Mouse (Mus musculus) hematopoietic stem cell, adult 5-6 weeks (primary cell): ENCODE measurements around the gene Gm5072. TPM values are rescaled to one million over a fixed set of nuclear protein-coding genes. Genes with fewer than 3 reads are reported as not detected.
"Not testable (repeated sequence)": the region's sequence is repeated elsewhere in the genome, so short reads cannot be mapped to it uniquely, and the experiment has no call there.

ENCODE experiments used
- ATAC-seq, 2 experiments: fragments of 125-278 bp in 1 of 2; replicated peaks in 1 of 2; 2 replicates each; pipeline ENCODE4 v1.8.0; 2016 to 2017; ENCODE audit warnings: inconsistent platforms in 2 of 2, mild to moderate bottlenecking in 2 of 2, moderate number of reproducible peaks in 2 of 2, low read depth in 1 of 2, moderate TSS enrichment in 1 of 2; ENCODE audit not compliant: low FRiP score in 2 of 2, poor library complexity in 2 of 2, severe bottlenecking in 2 of 2, insufficient read depth in 1 of 2, low TSS enrichment in 1 of 2
- total RNA-seq: library from RNA; stranded (forward); fragments of 172-1452, 232-1000 nt; gene quantifications from 2 replicates; pipeline ENCODE4 v1.2.3, GENCODE M21; 2017

The Gm5072 gene
- not detected in 2 replicates for total RNA-seq

DNA sequence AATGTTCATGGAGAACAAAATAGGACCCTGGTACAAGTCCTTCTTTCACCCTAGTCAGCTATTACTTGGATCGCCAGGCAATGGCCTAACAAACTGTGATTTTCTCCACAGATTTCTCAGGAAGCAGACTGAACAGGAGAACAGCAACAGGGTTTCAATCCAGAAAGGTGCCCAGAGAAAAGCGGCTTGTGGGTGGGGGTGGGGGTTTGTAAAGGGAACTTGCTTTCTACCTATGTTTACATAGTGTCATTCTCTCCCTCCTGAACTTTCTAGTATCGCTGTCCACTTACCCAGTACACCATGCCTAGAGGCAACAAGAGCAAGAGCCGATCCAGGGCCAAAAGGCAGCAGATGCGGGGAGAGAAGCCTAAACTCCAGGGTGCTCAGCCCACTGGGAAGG, at the start of gene Gm5072:
TSS of gene Gm5072 (plus strand) at position 301 of the 400 bp plus-strand sequence.
- not testable (repeated sequence) for ATAC-seq

Other genes with a start within 250 kb of the Gm5072 start
- not detected in 2 replicates for gene Mageb2, start 60.8 kb upstream of the Gm5072 start, total RNA-seq
- not detected in 2 replicates for gene Gm8914, start 87.6 kb downstream of the Gm5072 start, total RNA-seq
- gene 1700084M14Rik, start 183.4 kb downstream of the Gm5072 start, total RNA-seq, result not detected in 2 replicates
- not detected in 2 replicates for gene Gm14781, start 239.7 kb downstream of the Gm5072 start, total RNA-seq